Mouse (Mus musculus): ENCODE measurements around the gene Unk. TPM values are rescaled to one million over a fixed set of nuclear protein-coding genes. Genes with fewer than 3 reads are reported as not detected.

Unk gene
- polyA plus RNA-seq, 1 experiment = 18.8 TPM

DNA sequence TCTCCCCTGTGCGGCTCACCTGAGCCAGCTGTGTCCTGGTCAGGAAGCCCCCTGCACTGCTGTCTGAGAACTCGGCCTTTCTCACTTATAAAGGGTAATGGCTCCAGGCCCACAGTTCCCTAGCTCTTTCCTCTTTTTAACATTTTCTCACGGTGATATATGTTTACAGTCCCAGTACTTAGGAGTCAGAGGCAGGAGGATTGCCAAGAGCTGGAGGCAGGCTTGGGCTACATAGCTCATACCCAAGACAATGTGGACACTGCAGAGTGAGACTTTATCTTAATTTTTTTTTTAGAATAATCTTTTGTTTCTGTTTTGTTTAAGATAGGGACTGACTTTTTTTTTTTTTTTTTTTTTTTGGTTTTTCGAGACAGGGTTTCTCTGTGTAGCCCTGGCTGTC, 72.3 kb downstream of the Unk start:
- WGBS = 58% methylated on average over 3 of the region's 4 CpGs
- no peak for DNase-seq (ENCODE audit: low read depth, low spot score)

DNA sequence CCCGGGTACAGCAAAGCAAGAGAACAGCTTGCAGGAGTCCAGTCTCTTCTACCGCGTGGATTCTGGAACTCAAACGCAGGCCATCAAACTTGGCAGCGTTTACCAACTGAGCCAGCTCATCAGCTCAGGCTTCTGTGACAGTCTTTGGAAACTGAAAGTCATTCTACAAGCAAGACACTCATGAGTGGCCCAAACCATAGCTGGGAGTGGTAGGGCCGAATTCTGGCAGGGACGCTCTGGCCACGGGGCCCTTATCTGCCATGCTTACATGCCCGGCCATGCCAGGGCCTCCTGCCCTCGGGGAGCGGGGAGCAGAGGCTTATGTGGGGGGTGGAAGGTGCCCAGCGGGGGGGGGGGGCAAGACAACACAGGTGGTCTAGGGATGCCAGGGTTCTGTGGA, 73.5 kb downstream of the Unk start:
- no peak for DNase-seq (ENCODE audit: low read depth, low spot score)
- WGBS = 30% methylated on average over 12 of the region's 12 CpGs

DNA sequence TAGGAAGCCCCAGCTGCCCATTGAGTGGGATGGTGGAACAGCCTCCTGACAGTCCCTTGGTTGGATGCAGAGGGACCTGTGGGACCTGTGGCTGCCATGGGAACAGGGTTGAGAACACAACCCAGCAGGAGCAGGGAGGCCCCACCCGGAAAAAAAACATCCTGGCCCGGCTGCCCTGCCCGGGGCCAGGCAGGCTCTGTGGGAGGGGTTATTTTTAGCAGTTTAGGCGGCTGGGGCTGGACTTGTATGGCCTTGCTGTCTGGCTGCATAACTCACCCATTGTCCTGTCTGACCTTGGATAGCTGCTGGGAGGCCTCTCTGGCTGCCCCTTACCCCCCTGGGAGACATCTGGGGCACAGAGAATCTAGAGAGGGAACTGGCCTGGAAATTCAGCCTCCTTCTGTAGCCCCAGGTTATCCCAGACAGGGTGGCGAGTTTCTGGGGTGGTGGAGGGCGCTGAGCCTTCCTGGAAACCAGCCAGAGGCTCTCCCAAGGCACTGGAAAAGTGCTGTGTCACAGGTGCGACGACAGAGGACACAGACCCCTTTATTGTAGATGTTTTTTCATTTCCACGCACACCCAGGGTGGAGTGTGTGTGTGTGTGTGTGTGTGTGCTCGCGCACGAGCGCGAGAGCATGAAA, 74.0 kb downstream of the Unk start:
- no peak for DNase-seq (ENCODE audit: low read depth, low spot score)
- WGBS = 11% methylated on average over 14 of the region's 14 CpGs

DNA sequence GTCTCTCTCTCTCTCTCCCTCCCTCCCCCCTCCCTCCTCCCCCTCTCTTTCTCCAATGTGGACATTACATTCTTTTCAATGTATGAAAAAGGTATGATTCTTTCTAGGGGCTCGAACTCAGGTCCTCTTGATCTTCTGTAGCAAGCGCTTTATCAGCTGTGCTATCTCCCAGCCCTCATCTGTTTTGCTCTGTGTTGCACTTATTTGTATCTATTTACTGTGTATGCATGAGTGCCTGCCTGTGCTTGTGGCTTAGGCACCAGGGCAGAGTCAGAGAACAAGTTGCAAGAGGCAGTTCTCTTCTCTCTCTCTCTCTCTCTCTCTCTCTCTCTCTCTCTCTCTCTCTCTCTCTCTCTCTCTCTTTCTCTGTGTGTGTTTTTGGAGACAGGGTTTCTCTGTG, 74.9 kb downstream of the Unk start:
- no peak for DNase-seq (ENCODE audit: low read depth, low spot score)
- WGBS = 96% methylated on average over 2 of the region's 2 CpGs

DNA sequence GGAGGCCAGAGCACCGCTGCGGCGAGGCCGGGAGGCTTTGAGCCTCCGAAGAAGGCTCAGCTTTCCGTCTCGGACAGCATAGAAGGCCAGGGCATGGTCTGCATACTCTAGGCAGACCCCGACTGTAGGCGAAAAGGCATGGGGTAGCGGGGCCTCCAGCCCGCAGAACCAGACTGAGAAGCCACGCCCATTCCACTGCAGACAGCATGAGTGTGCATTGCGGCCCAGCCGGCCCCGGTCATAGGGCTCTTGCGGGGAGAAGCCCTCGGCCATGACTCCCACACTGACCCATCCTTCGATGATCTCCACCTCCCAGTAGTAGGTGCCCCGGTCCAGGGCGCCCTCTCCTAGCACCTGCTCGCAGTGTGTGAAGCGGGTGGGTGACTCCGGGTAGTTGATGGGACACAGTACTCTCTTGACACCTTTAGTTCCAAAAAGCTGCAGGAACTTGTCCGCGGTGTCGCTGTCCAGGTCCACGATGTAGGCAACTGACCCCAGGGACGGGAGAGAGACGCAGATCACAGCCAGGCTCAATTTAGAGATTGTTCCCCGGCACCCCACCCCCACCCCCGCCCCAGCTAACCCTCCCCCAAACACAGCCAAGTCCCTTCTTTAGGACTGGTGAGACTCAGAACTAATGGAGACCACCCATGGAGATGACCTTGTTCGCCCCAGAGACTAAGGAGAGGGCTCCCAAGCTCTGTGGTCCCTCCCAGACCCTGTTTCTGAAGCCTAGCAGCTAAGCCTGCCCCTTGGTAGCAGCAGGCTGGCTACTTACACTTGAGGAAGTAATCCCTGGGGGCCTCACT, 76.2 kb downstream of the Unk start:
- DNase-seq (ENCODE audit: low read depth, low spot score) = no peak
- 69% methylated on average over 32 of the region's 32 CpGs for WGBS

DNA sequence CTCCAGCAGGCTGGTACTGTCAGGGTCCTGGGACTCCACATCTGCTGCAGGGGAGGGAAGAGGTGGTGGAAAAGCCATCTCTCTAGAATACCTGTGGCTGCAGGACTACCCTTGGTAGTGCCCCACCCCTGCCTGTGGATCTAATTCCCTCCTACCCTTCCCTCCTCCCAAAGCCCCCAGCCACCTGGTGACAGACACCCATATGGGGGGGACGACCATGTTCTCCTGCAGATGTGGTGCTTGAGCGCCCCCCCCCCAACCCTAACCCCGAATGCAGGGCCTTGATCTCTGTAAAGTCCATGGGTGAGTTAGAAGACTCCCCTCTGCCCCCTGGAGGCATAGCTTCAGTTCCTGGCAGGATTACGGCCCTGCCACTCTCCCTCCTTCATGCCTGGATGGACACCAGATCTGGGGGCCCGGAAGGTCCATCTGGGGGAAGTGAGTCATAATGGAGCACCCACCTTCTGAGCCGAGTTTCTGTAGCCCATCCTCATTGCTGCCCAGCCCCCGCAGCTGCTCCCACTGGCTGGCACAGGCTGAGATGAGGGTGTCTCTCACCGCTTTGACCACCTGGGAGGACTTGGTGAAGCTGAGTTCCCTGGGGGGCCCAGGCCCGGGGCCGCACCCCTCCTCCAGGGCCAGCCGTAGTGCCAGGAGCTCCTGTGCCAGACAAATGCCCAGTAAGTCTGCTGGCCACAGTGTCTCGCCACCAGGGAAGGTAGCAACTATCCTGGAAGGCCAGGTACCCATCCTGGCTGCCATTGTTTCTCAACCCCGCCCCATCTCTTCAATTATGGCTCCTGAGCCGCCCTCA, 77.0 kb downstream of the Unk start:
- DNase-seq (ENCODE audit: low read depth, low spot score) = no peak
- 54% methylated on average over 14 of the region's 14 CpGs for WGBS

DNA sequence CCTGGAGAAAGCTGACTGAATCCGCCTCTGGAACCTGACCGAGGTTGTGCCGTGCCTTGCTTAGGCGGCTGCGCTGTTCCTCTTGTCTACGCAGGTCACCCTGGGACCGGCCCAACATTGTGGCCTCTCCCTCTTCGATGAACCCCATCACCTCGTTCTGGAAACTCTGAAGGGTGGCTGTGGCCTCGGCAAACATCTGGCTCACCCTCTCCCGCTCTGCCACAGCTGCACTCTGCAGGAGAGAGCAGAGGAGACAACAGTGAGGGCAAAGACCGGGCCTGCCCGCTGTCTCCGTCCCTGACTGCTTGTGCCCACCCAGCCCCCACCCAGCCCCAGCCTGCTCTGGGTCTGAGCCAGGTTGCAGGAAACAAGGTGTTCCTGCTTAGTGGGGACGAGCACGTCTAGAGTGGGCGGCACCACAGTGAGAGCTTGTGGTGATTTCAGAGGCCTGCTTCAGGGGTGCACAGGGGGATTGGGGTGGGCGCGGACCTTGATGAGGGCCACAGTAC, 77.7 kb downstream of the Unk start:
- 23% methylated on average over 19 of the region's 19 CpGs for WGBS
- no peak for DNase-seq (ENCODE audit: low read depth, low spot score)

DNA sequence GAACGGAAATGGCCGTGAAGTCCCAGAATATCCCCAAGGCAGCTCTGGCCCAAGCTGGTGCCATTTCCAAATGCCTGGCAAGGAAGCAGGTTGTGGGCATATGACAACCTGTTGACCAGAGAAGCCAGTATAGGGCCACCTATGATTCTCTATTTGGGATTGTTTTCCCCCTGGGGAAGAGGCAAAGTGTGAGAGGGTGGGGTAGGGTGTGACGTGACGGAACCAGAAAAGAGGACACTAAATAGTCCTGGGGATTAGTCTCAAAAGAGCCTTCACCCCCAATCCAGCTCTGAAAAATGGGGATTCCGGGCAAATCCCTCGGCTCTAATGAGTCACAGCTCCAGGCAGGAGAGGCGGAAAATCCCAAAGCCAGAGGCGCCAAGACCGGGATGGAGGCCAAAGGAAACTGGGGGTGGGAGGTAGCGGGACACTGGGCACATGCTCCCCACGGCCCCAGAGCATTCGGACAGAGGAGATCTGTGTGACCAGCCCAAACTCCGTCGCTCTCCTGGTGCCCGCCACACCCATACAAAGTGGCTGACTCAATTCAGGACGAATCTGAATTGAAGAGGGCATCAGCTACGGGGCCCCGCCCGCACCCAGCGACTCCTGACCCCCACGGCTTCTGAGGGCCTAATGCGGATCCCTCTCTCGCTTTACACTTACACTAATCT, 78.5 kb downstream of the Unk start:
- no peak for DNase-seq (ENCODE audit: low read depth, low spot score)
- 5% methylated on average over 23 of the region's 23 CpGs for WGBS

DNA sequence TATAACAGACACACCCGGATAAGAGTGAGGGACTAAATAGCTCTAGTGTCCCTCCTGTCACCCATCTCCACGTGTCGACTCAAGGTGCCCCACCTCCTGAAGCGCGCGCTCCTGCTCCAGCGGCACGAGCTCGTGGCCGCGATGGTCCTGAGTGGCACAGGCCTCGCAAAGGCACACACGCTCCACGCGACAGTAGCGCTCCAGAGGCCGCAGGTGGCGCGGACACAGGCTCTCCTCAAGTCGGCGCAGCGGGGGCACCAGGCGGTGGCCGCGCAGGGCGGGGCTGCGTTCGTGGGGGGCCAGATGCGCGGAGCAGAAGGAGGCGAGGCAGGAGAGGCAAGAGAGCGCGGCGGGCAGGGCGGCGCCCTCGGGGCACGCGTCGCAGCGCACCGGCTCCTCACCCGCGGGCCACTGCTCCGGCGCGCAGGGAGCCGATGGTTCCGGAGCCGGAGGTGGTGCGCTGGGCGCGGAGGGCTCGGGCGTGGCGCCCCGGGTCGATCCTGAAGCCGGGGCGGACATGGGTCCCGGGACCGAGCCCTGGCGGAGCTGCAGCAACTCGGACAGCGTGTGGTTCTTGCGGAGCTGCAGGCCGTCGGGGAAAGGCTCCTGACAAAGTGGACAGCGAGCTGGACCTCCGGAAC, 79.4 kb downstream of the Unk start:
- WGBS = under 1% methylated on average over 70 of the region's 70 CpGs
- no peak for DNase-seq (ENCODE audit: low read depth, low spot score)

DNA sequence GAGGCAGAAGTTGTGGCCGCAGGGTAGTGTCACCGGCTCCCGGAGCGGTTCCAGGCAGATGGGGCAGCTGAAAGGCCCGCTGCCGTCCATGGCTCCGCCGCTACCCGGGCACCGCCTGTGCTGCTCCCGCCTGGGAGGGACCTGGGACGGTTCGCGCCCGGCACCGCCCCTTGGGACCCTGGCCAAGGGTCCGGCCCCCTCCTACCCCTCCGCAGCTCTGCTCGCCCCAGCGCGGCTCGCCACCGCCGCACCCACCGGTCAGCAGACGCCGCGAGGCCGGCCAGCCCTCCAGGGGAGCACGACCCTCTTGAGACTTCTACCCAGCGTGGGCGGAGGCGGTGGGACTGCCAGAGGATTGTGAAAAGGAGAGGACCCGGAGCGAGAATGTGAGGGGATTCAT, 80.0 kb downstream of the Unk start:
- WGBS = 3% methylated on average over 35 of the region's 35 CpGs
- no peak for DNase-seq (ENCODE audit: low read depth, low spot score)

DNA sequence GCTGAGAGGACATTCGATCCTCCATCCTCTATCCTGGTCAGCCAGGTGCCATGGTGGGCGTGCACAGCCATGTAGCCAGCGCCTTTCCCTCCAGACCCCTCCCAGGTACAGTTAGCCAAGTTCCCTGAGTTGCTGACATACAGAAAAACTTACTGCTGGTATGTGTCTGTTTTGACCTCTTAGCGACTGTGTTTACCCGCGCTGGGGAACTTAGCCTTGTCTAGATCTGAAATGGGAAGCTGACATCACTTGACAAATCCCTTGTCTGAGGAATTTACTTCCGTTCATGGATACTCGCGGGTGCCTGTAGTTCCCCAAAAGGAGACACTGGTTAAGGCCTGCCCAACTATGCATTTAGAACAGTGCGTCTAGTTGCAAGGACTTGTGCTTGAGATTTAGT, 80.4 kb downstream of the Unk start:
- no peak for DNase-seq (ENCODE audit: low read depth, low spot score)
- 41% methylated on average over 10 of the region's 10 CpGs for WGBS

Other genes starting within 250 kb of the Unk start
- 31.3 and 42.0 TPM in 2 replicates for gene Caskin2, start 216.7 kb upstream of the Unk start, polyA plus RNA-seq (2012; rRNA removed)
- gene Tsen54, start 215.6 kb upstream of the Unk start, polyA plus RNA-seq (2012; rRNA removed) = 31.4 and 31.5 TPM in 2 replicates
- gene Llgl2, start 206.3 kb upstream of the Unk start, polyA plus RNA-seq (2012; rRNA removed) = 191 and 194 TPM in 2 replicates
- 696 and 883 TPM in 2 replicates for gene Myo15b, start 171.9 kb upstream of the Unk start, polyA plus RNA-seq (2012; rRNA removed)
- 4.9 and 6.3 TPM in 2 replicates for gene Smim5, start 130.4 kb upstream of the Unk start, polyA plus RNA-seq (2012; rRNA removed)
- 37.5 and 45.5 TPM in 2 replicates for gene Smim6, start 118.3 kb upstream of the Unk start, polyA plus RNA-seq (2012; rRNA removed)
- gene Sap30bp, start 97.0 kb upstream of the Unk start, polyA plus RNA-seq (2012; rRNA removed) = 17.3 and 20.7 TPM in 2 replicates
- 16.0 and 16.5 TPM in 2 replicates for gene Recql5, start 96.8 kb upstream of the Unk start, polyA plus RNA-seq (2012; rRNA removed)
- 40.1 and 62.1 TPM in 2 replicates for gene Itgb4, start 55.6 kb upstream of the Unk start, polyA plus RNA-seq (2012; rRNA removed)
- gene Galk1, start 17.6 kb upstream of the Unk start, polyA plus RNA-seq (2012; rRNA removed) = 26.3 and 32.0 TPM in 2 replicates
- 265 and 273 TPM in 2 replicates for gene H3f3b, start 2.4 kb upstream of the Unk start, polyA plus RNA-seq (2012; rRNA removed)
- gene Unc13d, start 47.6 kb downstream of the Unk start, polyA plus RNA-seq (2012; rRNA removed) = 8.0 and 8.6 TPM in 2 replicates
- gene Wbp2, start 56.7 kb downstream of the Unk start, polyA plus RNA-seq (2012; rRNA removed) = 166 and 197 TPM in 2 replicates
- 19.1 and 23.7 TPM in 2 replicates for gene Trim47, start 96.9 kb downstream of the Unk start, polyA plus RNA-seq (2012; rRNA removed)
- 11.1 and 16.3 TPM in 2 replicates for gene Trim65, start 100.8 kb downstream of the Unk start, polyA plus RNA-seq (2012; rRNA removed)
- 55.2 and 61.2 TPM in 2 replicates for gene Mrpl38, start 108.5 kb downstream of the Unk start, polyA plus RNA-seq (2012; rRNA removed)
- gene Fbf1, start 137.8 kb downstream of the Unk start, polyA plus RNA-seq (2012; rRNA removed) = 7.6 and 10.4 TPM in 2 replicates
- gene Ten1, start 168.5 kb downstream of the Unk start, polyA plus RNA-seq (2012; rRNA removed) = 52.3 and 55.4 TPM in 2 replicates
- gene Acox1, start 168.7 kb downstream of the Unk start, polyA plus RNA-seq (2012; rRNA removed) = 86.6 and 168 TPM in 2 replicates
- gene Evpl, start 207.8 kb downstream of the Unk start, polyA plus RNA-seq (2012; rRNA removed) = 6.9 and 8.5 TPM in 2 replicates
- gene Srp68, start 243.9 kb downstream of the Unk start, polyA plus RNA-seq (2012; rRNA removed) = 64.2 and 66.9 TPM in 2 replicates